Mouse (Mus musculus) liver, embryonic 18 days (tissue): ENCODE data around the gene Cct8l1. TPM values are rescaled to one million over a fixed set of nuclear protein-coding genes. Genes with fewer than 3 reads are reported as not detected.

Experiments
- polyA plus RNA-seq: library from polyadenylated mRNA; depleted of rRNA; stranded (reverse); fragments of >200 nt; gene quantifications from 2 replicates; pipeline ENCODE4 v1.2.3, GENCODE M21; 2012; rRNA removed

Gene Cct8l1
- polyA plus RNA-seq, result 0.01 TPM in 1 of 2 replicates, not detected in the other

DNA sequence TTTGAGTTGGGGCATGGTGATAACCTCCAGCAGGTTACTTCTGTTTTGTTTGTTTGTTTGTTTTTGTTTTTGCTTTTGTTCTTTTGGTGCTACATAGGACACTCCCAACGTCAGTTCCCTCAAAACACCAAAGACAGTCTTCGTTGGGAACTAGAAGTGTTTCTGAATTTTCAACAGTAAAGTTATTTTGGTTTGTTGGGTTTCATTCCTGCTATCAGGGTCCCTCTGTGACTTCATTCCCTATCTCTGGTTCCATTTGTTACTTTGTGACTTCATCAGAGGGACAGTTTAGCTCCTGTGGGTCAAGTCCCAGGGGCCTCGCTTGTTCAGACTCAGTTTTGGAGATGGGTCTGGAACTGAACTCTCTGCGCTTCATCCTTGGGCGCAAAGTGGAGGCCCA lies at the start of gene Cct8l1:
Gene Cct8l1 (plus strand): TSS at position 301 of the 400 bp plus-strand sequence.

DNA sequence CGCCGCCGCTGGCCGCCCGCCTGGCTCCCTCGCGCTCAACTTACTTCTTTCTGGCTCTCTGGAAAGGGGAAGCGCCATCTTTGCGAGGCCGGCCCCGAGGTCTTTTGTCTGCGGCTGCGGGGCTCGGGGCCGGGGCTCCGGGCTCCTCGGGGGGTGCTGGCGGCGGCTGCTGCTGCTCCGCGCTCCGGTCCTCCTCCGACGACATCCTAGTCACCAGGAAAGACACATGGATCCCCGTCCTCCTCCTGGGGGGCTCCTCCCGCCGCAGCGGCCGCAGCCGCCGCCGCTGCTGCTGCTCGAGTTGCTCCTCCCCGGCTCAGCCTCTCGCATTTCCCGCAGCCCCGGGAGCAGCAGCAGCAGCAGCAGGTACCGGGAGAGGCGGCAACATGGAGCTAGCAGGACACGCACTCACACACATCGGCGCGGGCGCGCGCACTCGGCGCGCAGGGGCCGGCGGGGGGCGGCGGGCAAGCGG lies 17.5 kb upstream of the Cct8l1 start, which contains the start of gene Kmt2c:
Gene Kmt2c (minus strand): TSS at position 438 of the 475 bp plus-strand sequence.

Other genes with a start within 250 kb of the Cct8l1 start
- 5.0 and 6.4 TPM in 2 replicates for gene Kmt2c, start 17.3 kb upstream of the Cct8l1 start, polyA plus RNA-seq
- 2.3 and 2.4 TPM in 2 replicates for gene Xrcc2, start 189.8 kb downstream of the Cct8l1 start, polyA plus RNA-seq
- 0.35 and 0.46 TPM in 2 replicates for gene Actr3b, start 243.9 kb downstream of the Cct8l1 start, polyA plus RNA-seq